Mouse (Mus musculus) lung, embryonic 14.5 days (tissue): ENCODE measurements around the gene Brd4. TPM values are rescaled to one million over a fixed set of nuclear protein-coding genes. Genes with fewer than 3 reads are reported as not detected.

ENCODE experiments used
- ATAC-seq: fragments of 200-750 bp; cut with Nextera tagmentation; 2 replicates; pipeline ENCODE4 v1.8.0; 2017; ENCODE audit warnings: mild to moderate bottlenecking, moderate TSS enrichment, moderate library complexity; ENCODE audit not compliant: insufficient read depth
- DNase-seq: peaks from one replicate; pipeline ENCODE4 v3.0.0-alpha.2; 2015
- H3K27ac ChIP-seq: fragments of 300-500 bp; sonication (generic); 2 replicates; pipeline ENCODE4 v1.5.1; 2014; ENCODE audit warnings: low read depth, mild to moderate bottlenecking, moderate library complexity
- H3K27me3 ChIP-seq: fragments of 300-500 bp; sonication (generic); 2 replicates; pipeline ENCODE4 v1.6.1; 2014; ENCODE audit warnings: low read length, control low read depth; ENCODE audit not compliant: insufficient read depth
- H3K36me3 ChIP-seq: fragments of 300-500 bp; sonication (generic); 2 replicates; pipeline ENCODE4 v1.6.1; 2014; ENCODE audit warnings: control low read depth; ENCODE audit not compliant: insufficient read depth
- H3K4me1 ChIP-seq: fragments of 300-500 bp; sonication (generic); 2 replicates; pipeline ENCODE4 v1.6.1; 2014; ENCODE audit warnings: antibody characterized with exemption, control low read depth; ENCODE audit not compliant: insufficient read depth
- H3K4me2 ChIP-seq: fragments of 300-500 bp; sonication (generic); 2 replicates; pipeline ENCODE4 v1.6.1; 2014; ENCODE audit warnings: mild to moderate bottlenecking
- H3K4me3 ChIP-seq: fragments of 300-500 bp; sonication (generic); 2 replicates; pipeline ENCODE4 v1.5.1; 2014; ENCODE audit warnings: low read depth, low read length
- H3K9ac ChIP-seq: fragments of 300-500 bp; sonication (generic); 2 replicates; pipeline ENCODE4 v1.6.1; 2014
- H3K9me3 ChIP-seq: fragments of 300-500 bp; sonication (generic); 2 replicates; pipeline ENCODE4 v1.6.1; 2016; ENCODE audit warnings: low read depth, low read length, control low read depth
- CTCF ChIP-seq: IDR thresholded peaks from 2 replicates; pipeline ENCODE4 v1.5.1; 2016; ENCODE audit warnings: antibody characterized with exemption, low read depth
- WGBS: fragments of 180-500 bp; shearing (Covaris S2); extraction: QIAGEN DNeasy Blood & Tissue Kit; methylation state at CpG from one replicate; pipeline ENCODE4 v1.1.7; 2014; 5-methylcytosine and 5-hydroxymethylcytosine counted together
- polyA plus RNA-seq: library from polyadenylated mRNA; unstranded; fragments of >200 nt; fragmentation: Nextera tagmentation; extraction: Ambion mirVana; gene quantifications from 2 replicates; pipeline ENCODE4 v1.2.1, GENCODE M21; 2014

The Brd4 gene
- polyA plus RNA-seq, 1 experiment from 2014 or later: 114 TPM

DNA sequence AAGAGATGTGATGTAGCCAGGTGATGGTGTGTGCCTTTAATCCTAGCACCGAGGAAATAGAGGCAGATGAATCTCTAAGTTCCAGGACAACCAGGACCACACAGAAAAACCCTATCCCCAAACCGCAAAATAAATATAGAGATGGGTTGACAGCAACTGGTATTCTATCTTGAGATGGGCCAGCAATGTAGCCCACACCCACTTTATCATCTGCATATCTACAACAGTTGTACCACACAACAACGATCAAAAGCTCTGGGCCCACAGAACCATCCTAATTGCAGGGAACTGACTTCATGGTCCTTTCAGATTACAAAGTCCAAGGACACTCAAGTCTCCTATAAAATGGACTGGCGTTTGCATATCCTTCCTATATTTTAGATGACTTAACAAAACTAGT lies 23.4 kb upstream of the Brd4 start:
- Histone ChIP-seq H3K4me1 (no peaks in the 10 kb centered on the region), H3K27me3 (no peaks in the 10 kb centered on the region), H3K9me3 (no peaks in the 10 kb centered on the region), H3K36me3 (peaks cover 100% of the 10 kb centered on the region), H3K27ac (no peak overlapping the region), H3K4me3 (no peak overlapping the region), H3K4me2 (no peak overlapping the region), H3K9ac (no peak overlapping the region)
- ATAC-seq (no peak), DNase-seq (no peak)
- 86% methylated on average over 4 of the region's 4 CpGs for WGBS
- no peak for TF ChIP-seq CTCF

- peaks cover 6% of the 10 kb centered on the region; the same call in 1 of the 2 replicates for H3K36me3 ChIP-seq
- H3K4me3 ChIP-seq: no peak overlapping the region
- WGBS: 74% methylated on average over 1 of the region's 1 CpGs
- no peaks in the 10 kb centered on the region for H3K4me1 ChIP-seq
- no peak overlapping the region for H3K27ac ChIP-seq
- peak; percentile 26 for TF ChIP-seq CTCF
- H3K27me3 ChIP-seq: no peaks in the 10 kb centered on the region
- H3K9me3 ChIP-seq: no peaks in the 10 kb centered on the region
- no peak overlapping the region for H3K9ac ChIP-seq
- H3K4me2 ChIP-seq: no peak overlapping the region
- no peak for ATAC-seq
- DNase-seq: no peak
Measured at GRCm38 (mm10) chr17:32298125-32298524, 13.6 kb upstream of the Brd4 start.

- Histone ChIP-seq H3K9ac (no peak overlapping the region), H3K4me1 (no peaks in the 10 kb centered on the region), H3K36me3 (no peaks in the 10 kb centered on the region), H3K27ac (no peak overlapping the region), H3K27me3 (no peaks in the 10 kb centered on the region), H3K4me3 (no peak overlapping the region), H3K4me2 (no peak overlapping the region), H3K9me3 (no peaks in the 10 kb centered on the region)
- ATAC-seq (no peak), DNase-seq (no peak)
- TF ChIP-seq CTCF: no peak
- 60% methylated on average over 2 of the region's 2 CpGs for WGBS
Measured at GRCm38 (mm10) chr17:32295901-32296300, 11.4 kb upstream of the Brd4 start.

- DNase-seq (no peak), ATAC-seq (no peak)
- no peaks in the 10 kb centered on the region for H3K27me3 ChIP-seq
- no peaks in the 10 kb centered on the region for H3K36me3 ChIP-seq
- 81% methylated on average over 4 of the region's 4 CpGs for WGBS
- H3K4me1 ChIP-seq: no peaks in the 10 kb centered on the region
- H3K27ac ChIP-seq: no peak overlapping the region
- no peak for TF ChIP-seq CTCF
- H3K9me3 ChIP-seq: no peaks in the 10 kb centered on the region
- no peak overlapping the region for H3K9ac ChIP-seq
- no peak overlapping the region for H3K4me3 ChIP-seq
- no peak overlapping the region for H3K4me2 ChIP-seq
Measured at GRCm38 (mm10) chr17:32295160-32295559, 10.6 kb upstream of the Brd4 start.

DNA sequence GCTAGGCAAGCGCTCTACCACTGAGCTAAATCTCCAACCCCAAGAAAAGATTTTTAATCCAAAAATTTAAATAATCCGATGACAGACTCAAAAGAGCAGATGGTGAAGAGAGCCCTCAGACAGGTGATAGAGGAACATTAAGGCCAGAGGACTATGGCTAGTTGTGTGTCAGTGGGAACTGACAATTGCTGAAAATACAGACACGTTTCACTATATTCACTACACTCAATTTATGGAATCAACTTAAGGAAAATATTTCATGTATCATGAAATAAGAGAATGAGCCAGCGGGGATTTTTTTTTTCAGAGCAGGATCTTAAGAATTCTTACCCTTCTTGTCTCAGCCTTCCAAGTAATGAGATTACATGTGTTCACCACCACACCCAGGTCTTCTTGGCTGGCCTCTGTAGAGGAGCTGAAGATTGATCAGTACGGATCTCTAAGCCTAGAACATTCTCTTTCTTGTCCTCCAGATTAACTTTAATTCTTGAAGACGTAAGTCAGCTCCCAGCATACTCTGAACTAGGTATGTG lies 682 bp upstream of the Brd4 start:
- Histone ChIP-seq H3K36me3 (no peaks in the 10 kb centered on the region), H3K27me3 (no peaks in the 10 kb centered on the region), H3K4me2 (peak overlapping the region; percentile 81), H3K4me3 (peak overlapping the region; percentile 95), H3K9ac (peak overlapping the region; percentile 97), H3K4me1 (peaks cover 11% of the 10 kb centered on the region; the same call in 1 of the 2 replicates), H3K27ac (peak overlapping the region; percentile 99; the same call in 1 of the 2 replicates), H3K9me3 (no peaks in the 10 kb centered on the region)
- no peak for TF ChIP-seq CTCF
- no peak for ATAC-seq
- DNase-seq: no peak
- 37% methylated on average over 6 of the region's 6 CpGs for WGBS

DNA sequence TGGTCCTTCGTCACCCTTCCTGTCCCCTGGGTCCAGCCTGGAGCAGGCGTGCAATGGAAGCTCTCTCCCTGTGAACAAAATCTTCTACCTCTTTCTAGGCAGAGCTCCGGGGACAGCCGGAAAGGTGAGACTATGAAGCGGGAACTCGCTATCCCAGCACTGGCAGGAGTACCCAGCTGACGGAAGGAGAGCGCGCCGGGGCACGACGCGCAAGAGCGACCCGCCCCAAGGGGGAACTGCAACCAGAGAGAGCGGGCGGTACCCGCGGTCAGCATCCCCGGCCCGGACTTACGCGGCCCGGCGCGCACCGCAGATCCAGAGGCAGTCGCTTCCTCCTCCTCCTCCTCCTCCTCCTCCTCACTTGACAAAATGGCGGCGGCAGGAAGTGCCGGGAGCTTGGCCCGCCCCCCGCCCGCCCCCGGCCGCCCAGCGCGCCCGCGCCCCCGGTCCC lies 726 bp downstream of the Brd4 start:
- peak overlapping the region; percentile 95 for H3K4me3 ChIP-seq
- H3K4me2 ChIP-seq: peak overlapping the region; percentile 81
- H3K4me1 ChIP-seq: peaks cover 11% of the 10 kb centered on the region; the same call in 1 of the 2 replicates
- DNase-seq: peak; percentile 74
- H3K9me3 ChIP-seq: no peaks in the 10 kb centered on the region
- H3K9ac ChIP-seq: peak overlapping the region; percentile 97
- no peaks in the 10 kb centered on the region for H3K27me3 ChIP-seq
- H3K36me3 ChIP-seq: no peaks in the 10 kb centered on the region
- ATAC-seq: peak; percentile 72
- no peak for TF ChIP-seq CTCF
- H3K27ac ChIP-seq: peak overlapping the region; percentile 99
- 0% methylated on average over 9 of the region's 41 CpGs for WGBS

- DNase-seq (peak; percentile 45), ATAC-seq (peak; percentile 24; the same call in 1 of the 2 replicates)
- TF ChIP-seq CTCF: no peak
- Histone ChIP-seq H3K36me3 (no peaks in the 10 kb centered on the region), H3K27ac (peak overlapping the region; percentile 99), H3K27me3 (no peaks in the 10 kb centered on the region), H3K9ac (peak overlapping the region; percentile 97), H3K9me3 (no peaks in the 10 kb centered on the region), H3K4me1 (peaks cover 11% of the 10 kb centered on the region; the same call in 1 of the 2 replicates), H3K4me3 (peak overlapping the region; percentile 95), H3K4me2 (peak overlapping the region; percentile 81)
- whole genome bisulfite sequencing: 7% methylated on average over 7 of the region's 7 CpGs
Measured at GRCm38 (mm10) chr17:32283341-32283740, 1.2 kb downstream of the Brd4 start.
